ENCODE assay signal across 8 mouse cellular contexts in genomic region chr4:116016862-116017299, GRCm38 (mm10). TPM values are rescaled to one million over a fixed set of nuclear protein-coding genes. Genes with fewer than 3 reads are reported as not detected.
DNase-seq lines count a peak whose midpoint lies in the region; ATAC-seq and TF ChIP-seq lines count a peak whose summit lies in the region.

No protein-coding gene starts in this region.

- H3K27ac ChIP-seq in heart, embryonic 14.5 days (replicated peaks in 1 of 2; ENCODE audit: control insufficient read depth in 1 of 2, insufficient read depth in 1 of 2, low read depth in 2 of 2, low read length in 2 of 2) = no peak overlapping the region
- H3K27ac ChIP-seq in ES-E14 (ENCODE audit: insufficient read depth, low read depth, low read length, poor library complexity, severe bottlenecking) = no peak overlapping the region
- no peak overlapping the region for H3K27ac ChIP-seq in forebrain, embryonic 15.5 days (replicated peaks)
- H3K27ac ChIP-seq in liver, embryonic 15.5 days (replicated peaks) = 0 out of 2 replicates have a peak overlapping the region, but pooled peaks have one; percentile 38

- DNase-seq in heart, postnatal 4 days = no peak
- no peak for DNase-seq in ES-E14 (ENCODE audit: low read depth, low spot score)
- DNase-seq in ovary, postnatal 36 days (ENCODE audit: low spot score) = no peak
- no peak for DNase-seq in frontal cortex, postnatal 14 days (ENCODE audit: low spot score in 2 of 2)
- DNase-seq in left cerebral cortex, postnatal 25 days (ENCODE audit: low spot score in 2 of 2) = no peak

- H3K9ac ChIP-seq in heart, embryonic 14.5 days (ENCODE audit: low read length) = peak overlapping the region; percentile 68
- H3K9ac ChIP-seq in ES-E14 (ENCODE audit: insufficient read depth, low read depth, low read length, poor library complexity, severe bottlenecking) = peak overlapping the region; percentile 72
- H3K9ac ChIP-seq in forebrain, embryonic 15.5 days (replicated peaks) = peak overlapping the region; percentile 59
- no peak overlapping the region for H3K9ac ChIP-seq in liver, embryonic 15.5 days

- ATAC-seq in heart, embryonic 14.5 days (ENCODE audit: insufficient number of reproducible peaks, insufficient read depth, low FRiP score, low read depth) = no peak
- no peak; the same call in 1 of the 2 replicates for ATAC-seq in forebrain, embryonic 15.5 days (replicated peaks)
- no peak for ATAC-seq in liver, embryonic 15.5 days (ENCODE audit: insufficient read depth)

- intact Hi-C loops in left cerebral cortex, postnatal 25 days (cut with DNase I) = loop anchor here (2.0 to 5.0 kb wide), 2 partner anchors 16 to 35 kb away; partner anchors contain the start of gene Nsun4

- no peaks in the 10 kb centered on the region for H3K36me3 ChIP-seq in heart, embryonic 14.5 days (ENCODE audit: control insufficient read depth, insufficient read depth, low read length)
- H3K36me3 ChIP-seq in ES-E14 (ENCODE audit: control insufficient read depth, insufficient read depth, low read length, poor library complexity, severe bottlenecking) = no peaks in the 10 kb centered on the region
- no peaks in the 10 kb centered on the region for H3K36me3 ChIP-seq in forebrain, embryonic 15.5 days
- no peaks in the 10 kb centered on the region for H3K36me3 ChIP-seq in liver, embryonic 15.5 days (replicated peaks)

- peak overlapping the region; percentile 62 to 66 for H3K4me3 ChIP-seq in heart, embryonic 14.5 days (ENCODE audit: control insufficient read depth in 1 of 2, insufficient read depth in 1 of 2, low read depth in 1 of 2, low read length in 2 of 2)
- H3K4me3 ChIP-seq in ES-E14 (ENCODE audit: insufficient read depth in 1 of 2, low read depth in 1 of 2, low read length in 2 of 2, poor library complexity in 1 of 2, severe bottlenecking in 1 of 2) = peak overlapping the region; percentile 80 to 96
- H3K4me3 ChIP-seq in forebrain, embryonic 15.5 days = peak overlapping the region; percentile 52
- H3K4me3 ChIP-seq in liver, embryonic 15.5 days (replicated peaks) = peak overlapping the region; percentile 58

- no peaks in the 10 kb centered on the region for H3K9me3 ChIP-seq in heart, embryonic 14.5 days (ENCODE audit: control insufficient read depth, low read length)
- H3K9me3 ChIP-seq in ES-E14 (ENCODE audit: control insufficient read depth, insufficient read depth, low read depth, low read length) = no peaks in the 10 kb centered on the region
- H3K9me3 ChIP-seq in forebrain, embryonic 15.5 days = no peaks in the 10 kb centered on the region
- H3K9me3 ChIP-seq in liver, embryonic 15.5 days (replicated peaks) = no peaks in the 10 kb centered on the region

- H3K4me2 ChIP-seq in heart, embryonic 14.5 days (ENCODE audit: low read length) = peak overlapping the region; percentile 100
- H3K4me2 ChIP-seq in forebrain, embryonic 15.5 days (replicated peaks) = peak overlapping the region; percentile 72
- peak overlapping the region; percentile 73 for H3K4me2 ChIP-seq in liver, embryonic 15.5 days

- peaks cover 54% of the 10 kb centered on the region for H3K27me3 ChIP-seq in heart, embryonic 14.5 days (ENCODE audit: control insufficient read depth, insufficient read depth, low read length)
- H3K27me3 ChIP-seq in forebrain, embryonic 15.5 days = peaks cover 39% of the 10 kb centered on the region
- peaks cover 67% of the 10 kb centered on the region for H3K27me3 ChIP-seq in liver, embryonic 15.5 days

- 13% methylated on average over 16 of the region's 16 CpGs for WGBS in heart, embryonic 14.5 days
- 10% methylated on average over 16 of the region's 16 CpGs for WGBS in forebrain, embryonic 15.5 days
- WGBS in liver, embryonic 15.5 days (ENCODE audit: insufficient replicate concordance) = 9% methylated on average over 16 of the region's 16 CpGs

- H3K4me1 ChIP-seq in heart, embryonic 14.5 days (ENCODE audit: control insufficient read depth in 2 of 2, insufficient read depth in 2 of 2, low read length in 2 of 2) = 0 out of 4 replicates have a peak, but pooled peaks cover 3 to 5% of the 10 kb centered on the region in 2 experiments
- peaks cover 0 to 4% of the 10 kb centered on the region in 2 experiments; a peak in 1 of 4 replicates for H3K4me1 ChIP-seq in ES-E14 (ENCODE audit: control insufficient read depth in 2 of 2, insufficient read depth in 2 of 2, low read length in 2 of 2, poor library complexity in 1 of 2)
- peaks cover 7% of the 10 kb centered on the region; the same call in 1 of the 2 replicates for H3K4me1 ChIP-seq in forebrain, embryonic 15.5 days
- H3K4me1 ChIP-seq in liver, embryonic 15.5 days (replicated peaks) = peaks cover 15% of the 10 kb centered on the region

- in situ Hi-C loops in ES-E14 (cut with MboI; ENCODE audit: low sequenced_read_pairs in 2 of 2, unreplicated experiment in 2 of 2) = no loop called here

TF ChIP-seq in ES-E14, 5 proteins besides CTCF, POLR2A, EP300 and RAD21:
- TF ChIP-seq CHD2 (IDR thresholded peaks at IDR 0.05; ENCODE audit: low read depth, low read length) = no peak
- TF ChIP-seq MAFK (IDR thresholded peaks at IDR 0.05; ENCODE audit: insufficient read depth, low read depth, low read length) = no peak
- no peak for TF ChIP-seq ZNF384 (IDR thresholded peaks at IDR 0.05; ENCODE audit: low read depth, low read length)
- no peak for TF ChIP-seq ZC3H11A (IDR thresholded peaks at IDR 0.05; ENCODE audit: borderline replicate concordance, low read depth, low read length)
- no peak for TF ChIP-seq HCFC1 (IDR thresholded peaks at IDR 0.05; ENCODE audit: borderline replicate concordance, insufficient read depth, low read length)
TF ChIP-seq in ES-E14: peak in this region for 0.

RNA-seq across cellular contexts. Expression of gene Faah, which starts 0.8 kb away (rescaled TPM):
- polyA plus RNA-seq in heart, embryonic 14.5 days (2014; fragmentation: Nextera tagmentation; extraction: Ambion mirVana) = 1.1 and 1.9 TPM in 2 replicates
- 1 to 10 TPM; 1.3 to 1.6 TPM for total RNA-seq in heart, postnatal 4 days (2021)
- 5.9 and 15.5 TPM in 2 replicates for total RNA-seq in ES-E14 (2012; rRNA removed)
- 11.0 and 12.7 TPM in 2 replicates for polyA plus RNA-seq in forebrain, embryonic 15.5 days (2015; fragmentation: Nextera tagmentation; extraction: Ambion mirVana)
- 10.0 and 12.7 TPM in 2 replicates for polyA plus RNA-seq in liver, embryonic 15.5 days (2015; fragmentation: Nextera tagmentation; extraction: Ambion mirVana)
- total RNA-seq in left cerebral cortex, postnatal 25 days (2021) = 10 to 100 TPM; 88.4 to 89.8 TPM

RNA-seq across cellular contexts. Expression of gene Nsun4, which starts 36.8 kb away (rescaled TPM):
- 30.3 and 30.5 TPM in 2 replicates for polyA plus RNA-seq in heart, embryonic 14.5 days (2014; fragmentation: Nextera tagmentation; extraction: Ambion mirVana)
- 10 to 100 TPM; 27.0 to 28.6 TPM for total RNA-seq in heart, postnatal 4 days (2021)
- total RNA-seq in ES-E14 (2012; rRNA removed) = 24.8 and 36.8 TPM in 2 replicates
- polyA plus RNA-seq in forebrain, embryonic 15.5 days (2015; fragmentation: Nextera tagmentation; extraction: Ambion mirVana) = 13.3 and 15.0 TPM in 2 replicates
- polyA plus RNA-seq in liver, embryonic 15.5 days (2015; fragmentation: Nextera tagmentation; extraction: Ambion mirVana) = 9.0 and 9.8 TPM in 2 replicates
- total RNA-seq in left cerebral cortex, postnatal 25 days (2021) = 10 to 100 TPM; 10.7 to 11.4 TPM

RNA-seq across cellular contexts. Expression of gene Uqcrh, which starts 58.0 kb away (rescaled TPM):
- 1,366 and 1,395 TPM in 2 replicates for polyA plus RNA-seq in heart, embryonic 14.5 days (2014; fragmentation: Nextera tagmentation; extraction: Ambion mirVana)
- total RNA-seq in heart, postnatal 4 days (2021) = 1,000 to 10,000 TPM; 1,575 to 1,686 TPM
- 405 and 420 TPM in 2 replicates for total RNA-seq in ES-E14 (2012; rRNA removed)
- polyA plus RNA-seq in forebrain, embryonic 15.5 days (2015; fragmentation: Nextera tagmentation; extraction: Ambion mirVana) = 423 and 473 TPM in 2 replicates
- 303 and 305 TPM in 2 replicates for polyA plus RNA-seq in liver, embryonic 15.5 days (2015; fragmentation: Nextera tagmentation; extraction: Ambion mirVana)
- total RNA-seq in left cerebral cortex, postnatal 25 days (2021) = 100 to 1,000 TPM; 444 to 446 TPM

RNA-seq across cellular contexts. Expression of gene Lrrc41, which starts 58.2 kb away (rescaled TPM):
- 54.1 and 55.9 TPM in 2 replicates for polyA plus RNA-seq in heart, embryonic 14.5 days (2014; fragmentation: Nextera tagmentation; extraction: Ambion mirVana)
- 10 to 100 TPM; 40.6 to 41.5 TPM for total RNA-seq in heart, postnatal 4 days (2021)
- total RNA-seq in ES-E14 (2012; rRNA removed) = 32.2 and 42.0 TPM in 2 replicates
- polyA plus RNA-seq in forebrain, embryonic 15.5 days (2015; fragmentation: Nextera tagmentation; extraction: Ambion mirVana) = 64.5 and 66.3 TPM in 2 replicates
- polyA plus RNA-seq in liver, embryonic 15.5 days (2015; fragmentation: Nextera tagmentation; extraction: Ambion mirVana) = 25.5 and 27.6 TPM in 2 replicates
- 10 to 100 TPM; 45.3 to 47.7 TPM for total RNA-seq in left cerebral cortex, postnatal 25 days (2021)
